Mouse (Mus musculus) bone marrow macrophage, adult 2 months (primary cell): ENCODE data around the gene Noct. TPM values are rescaled to one million over a fixed set of nuclear protein-coding genes. Genes with fewer than 3 reads are reported as not detected.

Source experiments
- H3K27ac ChIP-seq: 2 replicates; pipeline ENCODE4 v1.5.1; 2012; ENCODE audit warnings: low read depth, low read length; ENCODE audit not compliant: insufficient read depth
- H3K4me1 ChIP-seq: 2 replicates; pipeline ENCODE4 v1.6.1; 2012; ENCODE audit warnings: low read length; ENCODE audit not compliant: control insufficient read depth, insufficient read depth
- H3K4me3 ChIP-seq: 2 replicates; pipeline ENCODE4 v1.5.1; 2012; ENCODE audit warnings: mild to moderate bottlenecking, low read length, moderate library complexity; ENCODE audit not compliant: insufficient read depth
- CTCF ChIP-seq: IDR thresholded peaks from 2 replicates; pipeline ENCODE4 v1.5.1; 2012; ENCODE audit warnings: low read depth, mild to moderate bottlenecking, low read length, moderate library complexity
- POLR2A ChIP-seq: IDR thresholded peaks from 2 replicates; pipeline ENCODE4 v1.6.1; 2012; ENCODE audit warnings: mild to moderate bottlenecking, low read depth, low read length, borderline replicate concordance
- polyA plus RNA-seq: library from polyadenylated mRNA; stranded (reverse); fragments of >200 nt; gene quantifications from 2 replicates; pipeline ENCODE4 v1.2.4, GENCODE M21; 2012; ENCODE audit not compliant: missing spikeins, insufficient read depth, insufficient read length

Noct gene
- polyA plus RNA-seq, 1 experiment = 8.3 TPM

- TF ChIP-seq POLR2A (no peak), CTCF (no peak)
- H3K4me1 ChIP-seq = no peaks in the 10 kb centered on the region
- no peak overlapping the region for H3K4me3 ChIP-seq
- no peak overlapping the region for H3K27ac ChIP-seq
Observed at GRCm38 (mm10) chr3:51295225-51295624, 71.0 kb downstream of the Noct start.

GRCm38 (mm10) chr3:51296790-51297189 lies 72.5 kb downstream of the Noct start:
- H3K27ac ChIP-seq = no peak overlapping the region
- no peaks in the 10 kb centered on the region for H3K4me1 ChIP-seq
- H3K4me3 ChIP-seq = no peak overlapping the region
- TF ChIP-seq POLR2A (no peak), CTCF (no peak)

Other genes with a start within 250 kb of the Noct start
- gene Elf2, start 116.2 kb downstream of the Noct start, polyA plus RNA-seq = 54.0 and 57.6 TPM in 2 replicates
- not detected in 2 replicates for gene Mgarp, start 172.3 kb downstream of the Noct start, polyA plus RNA-seq
- 133 and 140 TPM in 2 replicates for gene Ndufc1, start 184.5 kb downstream of the Noct start, polyA plus RNA-seq
- 48.1 and 56.7 TPM in 2 replicates for gene Naa15, start 190.7 kb downstream of the Noct start, polyA plus RNA-seq